Mouse (Mus musculus) gastrocnemius, postnatal 25 days (tissue): ENCODE measurements around the gene Pip4k2c. TPM values are rescaled to one million over a fixed set of nuclear protein-coding genes. Genes with fewer than 3 reads are reported as not detected.

ENCODE experiments used
- total RNA-seq, 2 experiments: library from RNA; stranded (reverse); gene quantifications; 1 replicate in 1 of 2; 2 replicates in 1 of 2; pipeline ENCODE4 v1.2.3; 2021

The Pip4k2c gene
- total RNA-seq, 2 experiments from 2014 or later = 4.7 to 6.9 TPM

Other genes starting within 250 kb of the Pip4k2c start
- 10 to 100 TPM; 90.6 to 98.7 TPM for gene Ctdsp2, start 232.9 kb downstream of the Pip4k2c start, total RNA-seq
- 1 to 10 TPM; 1.5 to 2.3 TPM for gene Avil, start 210.9 kb downstream of the Pip4k2c start, total RNA-seq
- gene Tsfm, start 180.7 kb downstream of the Pip4k2c start, total RNA-seq = 10 to 100 TPM; 20.9 TPM
- 1 to 10 TPM; 7.9 to 9.5 TPM for gene Mettl1, start 170.2 kb downstream of the Pip4k2c start, total RNA-seq
- under 1 TPM; 0.15 to 0.24 TPM for gene Eef1akmt3, start 170.1 kb downstream of the Pip4k2c start, total RNA-seq
- under 1 TPM; 0.10 to 0.19 TPM for gene Cyp27b1, start 163.3 kb downstream of the Pip4k2c start, total RNA-seq
- gene March9, start 151.4 kb downstream of the Pip4k2c start, total RNA-seq = under 1 TPM; 0.62 to 0.82 TPM
- gene Cdk4, start 148.1 kb downstream of the Pip4k2c start, total RNA-seq = 10 to 100 TPM; 43.3 to 46.9 TPM
- gene Tspan31, start 141.3 kb downstream of the Pip4k2c start, total RNA-seq = 10 to 100 TPM; 24.1 to 28.8 TPM
- gene Agap2, start 136.3 kb downstream of the Pip4k2c start, total RNA-seq = 1 to 10 TPM; 2.0 to 2.4 TPM
- gene Os9, start 90.5 kb downstream of the Pip4k2c start, total RNA-seq = 10 to 100 TPM; 11.3 to 13.9 TPM
- under 1 TPM; 0.78 to 1.00 TPM for gene B4galnt1, start 46.4 kb downstream of the Pip4k2c start, total RNA-seq
- gene Slc26a10, start 30.9 kb downstream of the Pip4k2c start, total RNA-seq = 1 to 10 TPM; 3.3 to 6.5 TPM
- 1 to 10 TPM; 8.7 to 9.3 TPM for gene Arhgef25, start 21.5 kb downstream of the Pip4k2c start, total RNA-seq
- gene Dtx3, start 15.9 kb downstream of the Pip4k2c start, total RNA-seq = 10 to 100 TPM; 18.9 to 19.6 TPM
- gene Kif5a, start 51.8 kb upstream of the Pip4k2c start, total RNA-seq = under 1 TPM; 0.18 to 0.62 TPM
- 10 to 100 TPM; 88.3 to 90.8 TPM for gene Dctn2, start 54.8 kb upstream of the Pip4k2c start, total RNA-seq
- gene Mbd6, start 77.4 kb upstream of the Pip4k2c start, total RNA-seq = 10 to 100 TPM; 12.7 to 14.3 TPM
- 10 to 100 TPM; 48.3 to 53.5 TPM for gene Mars, start 100.2 kb upstream of the Pip4k2c start, total RNA-seq
- gene Arhgap9, start 110.4 kb upstream of the Pip4k2c start, total RNA-seq = 1 to 10 TPM; 1.4 to 1.7 TPM
- gene Gli1, start 130.4 kb upstream of the Pip4k2c start, total RNA-seq = 1 to 10 TPM in 1 of 2 experiments, under 1 TPM in 1; 0.74 to 1.5 TPM
- not detected for gene Inhbe, start 142.8 kb upstream of the Pip4k2c start, total RNA-seq
- gene Inhbc, start 158.8 kb upstream of the Pip4k2c start, total RNA-seq = not detected
- gene R3hdm2, start 168.7 kb upstream of the Pip4k2c start, total RNA-seq = 100 to 1,000 TPM in 1 of 2 experiments, 10 to 100 TPM in 1; 97.8 to 120 TPM